Mouse (Mus musculus) CD4-positive, CD25-positive, alpha-beta regulatory T cell, adult 2 months (primary cell): Measurements from ENCODE around the gene Trpc4.

Source experiments
- DNase-seq: peaks from one replicate; pipeline ENCODE4 v3.0.0-alpha.2; 2012; ENCODE audit warnings: low read depth, low spot score

Trpc4 gene

DNA sequence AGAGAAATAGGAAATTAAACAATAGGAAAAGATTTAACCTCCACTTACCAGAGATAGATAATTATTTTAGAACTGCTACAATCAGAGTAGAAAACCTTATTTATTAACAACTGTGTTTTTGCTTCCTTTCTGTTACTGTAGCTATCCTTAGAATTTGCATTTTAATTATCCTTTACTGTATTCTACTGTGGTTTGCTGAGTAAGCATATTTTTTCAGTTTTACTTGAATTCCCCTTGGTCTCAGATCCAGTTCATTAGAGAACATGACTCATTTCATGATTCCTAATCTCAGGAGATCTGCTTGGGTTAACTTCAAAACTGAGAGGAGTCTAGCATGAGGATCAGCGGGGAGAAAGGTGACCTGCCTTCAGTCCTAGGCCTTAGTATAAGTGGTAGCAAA, 111.1 kb downstream of the Trpc4 start:
- no peak for DNase-seq

DNA sequence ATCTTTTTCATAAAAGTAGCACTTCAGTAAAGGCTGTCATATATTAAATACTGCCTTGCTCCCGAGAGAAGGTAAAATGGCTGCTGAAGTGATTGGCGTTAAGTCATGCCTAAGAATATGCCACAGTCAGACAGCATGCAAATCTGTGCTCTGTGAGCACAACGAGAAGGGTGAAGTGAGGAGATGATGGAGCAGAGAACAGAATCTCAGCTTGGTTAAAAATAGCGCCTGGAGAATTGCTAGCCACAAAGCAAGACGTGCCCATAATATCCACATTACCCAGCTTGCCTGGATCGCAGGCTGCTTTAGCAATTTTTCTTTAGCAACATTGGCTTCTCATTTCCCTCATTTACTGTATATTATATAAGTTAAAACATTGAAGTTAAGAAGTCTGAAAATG, 113.3 kb downstream of the Trpc4 start:
- DNase-seq = no peak

DNA sequence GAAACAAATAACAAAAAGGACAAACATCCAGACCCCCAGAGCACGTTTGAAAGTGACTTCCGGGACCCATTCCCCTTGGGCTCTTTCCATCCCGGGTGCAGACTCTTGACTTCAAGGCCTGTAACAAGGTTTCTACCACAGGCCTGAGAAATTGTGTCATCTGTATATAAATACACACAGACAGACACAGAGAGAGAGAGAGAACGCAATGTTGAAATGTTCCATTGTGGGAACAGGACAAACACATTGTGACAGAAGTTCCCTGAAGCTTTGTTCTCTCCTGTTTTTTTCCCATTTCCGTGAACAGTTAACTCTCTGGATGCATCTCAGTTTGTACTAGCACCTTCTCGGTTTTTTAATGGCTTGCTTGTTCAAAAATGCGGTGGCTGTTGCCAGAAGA, 118.8 kb downstream of the Trpc4 start:
- DNase-seq = no peak

DNA sequence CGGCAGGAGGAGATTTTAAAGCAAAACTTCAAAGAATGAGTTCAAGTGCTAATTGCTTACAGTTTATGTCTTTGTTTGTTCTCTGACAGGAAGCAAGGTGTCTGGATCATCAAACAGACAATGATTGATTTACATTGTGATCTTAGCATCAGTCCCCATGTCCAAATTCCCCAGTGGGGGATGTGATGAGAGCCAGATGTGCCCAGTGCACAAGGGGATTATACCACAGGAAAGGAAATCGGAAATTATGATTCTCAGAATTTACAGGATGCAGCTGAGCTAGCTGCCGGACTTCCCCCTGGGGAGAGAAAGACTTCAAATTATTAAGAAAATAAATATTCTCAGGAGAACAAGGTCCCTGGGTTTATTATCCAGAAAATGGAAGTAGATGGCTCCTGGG, 133.9 kb downstream of the Trpc4 start:
- no peak for DNase-seq

DNA sequence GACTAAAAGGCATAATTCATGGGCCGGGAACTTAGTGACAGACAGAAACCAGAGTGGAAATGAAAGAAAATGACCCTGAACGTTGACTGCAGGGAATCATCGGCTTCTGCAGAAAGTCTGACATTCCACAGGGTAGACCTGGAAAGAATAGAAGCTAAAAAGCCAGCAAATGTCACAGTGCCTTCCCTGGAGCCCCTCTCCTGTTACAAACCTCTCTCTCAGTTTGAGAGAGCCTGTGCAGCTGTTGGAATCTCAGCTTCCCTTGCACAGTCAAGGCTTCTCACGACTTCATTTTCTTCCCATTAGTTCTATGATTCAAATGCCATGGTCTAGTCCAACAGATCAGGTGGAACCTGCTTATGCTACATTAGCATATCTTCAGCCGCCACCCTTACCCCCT, 154.8 kb downstream of the Trpc4 start:
- DNase-seq = no peak

DNA sequence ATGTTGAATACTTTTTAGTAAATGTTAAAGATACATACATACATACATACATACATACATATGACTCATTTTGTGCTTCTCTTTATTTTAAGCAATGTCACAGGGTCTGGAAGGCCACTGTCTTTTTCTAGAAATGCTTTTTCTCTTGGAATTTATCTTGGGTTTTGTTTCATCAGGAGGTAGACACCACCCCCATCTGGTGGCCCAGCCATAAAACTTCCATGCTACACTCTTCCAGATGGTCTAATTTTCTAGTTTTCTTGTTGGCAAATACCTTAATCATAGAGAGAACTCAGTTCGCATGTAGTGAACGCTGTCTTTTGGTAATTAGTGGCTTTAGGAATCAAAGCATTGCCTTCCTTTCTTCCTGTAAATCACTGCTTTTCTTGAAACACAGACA, 158.2 kb downstream of the Trpc4 start:
- no peak for DNase-seq

DNA sequence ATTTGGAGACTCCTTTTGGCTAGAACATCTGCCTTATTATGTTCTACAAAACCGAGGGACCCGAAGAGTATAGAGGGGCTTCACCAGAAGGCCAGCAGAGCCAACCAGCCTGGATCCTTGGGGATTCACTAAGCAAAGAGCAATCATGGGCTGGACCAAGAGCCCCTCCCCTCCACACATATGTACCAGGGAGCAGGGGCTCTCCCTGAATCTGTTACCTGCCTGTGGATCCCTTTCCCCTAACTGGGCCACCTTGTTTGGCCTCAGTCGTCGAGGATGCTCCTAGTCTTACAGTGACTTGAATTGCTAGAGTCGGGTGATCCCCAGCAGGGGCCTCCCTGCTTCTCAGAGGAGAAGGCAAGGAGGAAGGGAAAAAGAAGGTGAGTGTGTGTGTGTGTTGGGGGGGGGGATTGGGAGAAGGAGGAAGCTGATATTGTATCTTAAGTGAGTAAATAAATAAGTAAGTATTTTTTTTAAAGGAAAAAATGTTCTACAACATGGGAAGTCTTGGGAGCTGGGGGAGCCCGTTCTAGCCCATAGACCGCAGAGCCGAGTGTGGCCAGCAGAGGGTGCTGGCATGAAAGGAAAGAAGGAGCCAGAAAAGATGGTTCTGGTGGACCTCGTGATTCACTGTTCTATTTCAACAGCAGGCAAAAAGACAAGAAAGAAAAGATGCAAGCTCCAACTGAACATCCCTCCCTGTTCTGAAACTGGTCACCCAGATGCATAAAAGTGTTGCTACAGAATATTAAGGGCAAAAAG, 197.2 kb downstream of the Trpc4 start:
- DNase-seq = peak; percentile 75

DNA sequence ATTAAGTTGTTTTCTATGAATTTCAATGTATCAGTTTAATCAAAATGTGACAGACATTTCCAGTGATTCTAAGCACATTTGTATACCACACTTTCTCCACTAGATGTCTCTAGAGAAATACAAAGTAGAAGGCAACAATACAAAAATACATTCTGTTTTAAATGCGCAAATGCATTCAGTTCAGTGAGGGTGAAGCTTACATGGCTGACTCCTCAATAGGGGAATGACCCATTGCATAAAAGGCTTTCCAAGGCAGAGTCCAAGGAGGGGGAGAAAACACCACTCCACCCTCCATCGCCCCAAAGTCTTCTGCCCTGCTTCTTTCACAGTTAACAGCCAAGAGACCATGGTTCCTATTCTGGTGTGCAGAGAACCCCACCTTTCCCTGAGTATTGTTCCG, 201.7 kb downstream of the Trpc4 start:
- DNase-seq = peak; percentile 42

DNA sequence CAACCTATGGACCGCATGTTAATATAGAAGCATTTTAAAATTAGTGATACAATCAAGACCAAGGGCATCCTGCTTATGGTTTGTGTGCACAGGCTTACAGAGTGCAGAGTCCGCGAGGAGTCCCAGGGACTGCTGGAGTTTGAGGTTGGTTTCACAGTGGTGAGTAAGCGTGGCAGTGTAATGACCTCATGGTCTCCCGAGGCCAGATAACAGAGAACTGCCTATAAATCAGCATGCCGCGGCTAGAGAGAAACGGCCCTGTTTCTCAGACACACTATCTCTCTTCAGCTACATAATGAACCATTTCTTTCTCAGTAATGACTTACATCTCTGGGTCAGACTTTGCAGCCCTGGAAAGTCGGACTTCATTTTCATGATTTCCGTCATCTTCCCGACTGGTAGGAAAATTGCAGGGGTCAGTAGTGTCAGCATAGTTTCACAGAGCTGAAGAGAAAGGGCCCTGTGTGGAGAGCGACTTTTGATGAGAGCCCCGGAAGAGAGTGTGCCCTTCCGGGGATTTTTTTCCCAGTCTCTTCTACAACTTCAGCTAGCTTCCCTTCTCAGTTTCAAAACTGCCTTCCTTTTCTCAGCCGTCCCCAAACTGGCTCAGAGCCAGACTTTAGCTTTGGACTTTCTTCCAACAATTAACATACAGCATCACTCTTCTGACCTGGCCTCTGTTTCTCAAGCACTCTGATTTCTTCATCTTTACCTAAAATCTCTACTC, 202.8 kb downstream of the Trpc4 start:
- DNase-seq = no peak

DNA sequence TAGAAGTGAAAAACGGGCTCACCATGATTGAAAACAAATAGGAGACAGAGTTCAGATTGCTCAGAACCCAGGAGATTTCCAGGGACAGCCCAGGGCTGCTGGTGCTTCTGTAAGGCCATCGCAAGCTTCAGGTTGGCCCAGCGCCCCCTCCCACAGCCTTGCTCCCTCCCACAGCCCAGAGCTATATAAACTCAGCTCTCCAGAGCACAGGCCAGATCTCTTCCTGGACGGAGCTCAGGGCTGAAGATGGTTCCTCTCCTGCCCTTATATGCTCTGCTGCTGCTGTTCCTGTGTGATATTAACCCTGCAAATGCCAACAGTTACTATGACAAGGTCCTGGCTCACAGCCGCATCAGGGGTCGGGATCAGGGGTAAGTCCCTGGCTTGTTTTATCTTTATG, 205.1 kb downstream of the Trpc4 start, which contains the start of gene Postn:
Gene Postn (plus strand): TSS at position 213 of the 400 bp plus-strand sequence.
- DNase-seq = no peak

DNA sequence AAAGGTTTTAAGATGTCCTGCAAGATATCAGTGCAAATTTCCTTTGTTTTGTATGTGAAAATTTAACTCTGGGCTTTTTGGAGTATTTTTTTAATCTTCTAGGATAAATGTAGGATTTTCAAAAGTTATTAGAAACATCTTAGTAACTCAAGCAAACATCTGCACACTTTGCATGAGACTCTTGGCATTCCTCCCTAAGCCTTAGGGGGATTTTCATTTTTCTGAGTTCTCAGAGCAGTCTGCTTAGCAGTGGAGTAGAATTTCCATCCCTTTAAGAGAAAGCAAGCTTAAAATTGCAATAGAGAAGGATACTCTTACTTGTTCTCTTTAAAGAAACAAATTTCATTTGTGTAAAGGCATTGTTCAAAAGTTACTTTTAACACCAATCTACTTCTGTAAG, 205.8 kb downstream of the Trpc4 start:
- DNase-seq = no peak
